Mouse (Mus musculus) heart, postnatal 0 days (tissue): ENCODE measurements around the gene Lrrc9. TPM values are rescaled to one million over a fixed set of nuclear protein-coding genes. Genes with fewer than 3 reads are reported as not detected.

Source experiments
- ATAC-seq: fragments of 200-750 bp; cut with Nextera tagmentation; 2 replicates; pipeline ENCODE4 v1.8.0; 2017; ENCODE audit warnings: low read depth, moderate number of reproducible peaks, moderate library complexity; ENCODE audit not compliant: insufficient read depth
- DNase-seq: peaks from one replicate; pipeline ENCODE4 v3.0.0-alpha.2; 2016; ENCODE audit warnings: low spot score
- H3K27ac ChIP-seq: fragments of 300-500 bp; sonication (generic); 2 replicates; pipeline ENCODE4 v1.5.1; 2014; ENCODE audit warnings: low read depth, mild to moderate bottlenecking
- H3K27me3 ChIP-seq: fragments of 300-500 bp; sonication (generic); 2 replicates; pipeline ENCODE4 v1.6.1; 2014; ENCODE audit warnings: low read length, mixed read lengths; ENCODE audit not compliant: control insufficient read depth, insufficient read depth
- H3K36me3 ChIP-seq: fragments of 300-500 bp; sonication (generic); replicated peaks from 2 replicates; pipeline ENCODE4 v1.6.1; 2014; ENCODE audit warnings: low read length, mixed read lengths; ENCODE audit not compliant: control insufficient read depth, insufficient read depth
- H3K4me1 ChIP-seq: fragments of 300-500 bp; sonication (generic); 2 replicates; pipeline ENCODE4 v1.6.1; 2014; ENCODE audit warnings: antibody characterized with exemption; ENCODE audit not compliant: control insufficient read depth, insufficient read depth
- H3K4me2 ChIP-seq: fragments of 300-500 bp; sonication (generic); 2 replicates; pipeline ENCODE4 v1.6.1; 2014; ENCODE audit warnings: low read depth, mild to moderate bottlenecking, low read length, moderate library complexity
- H3K4me3 ChIP-seq: fragments of 300-500 bp; sonication (generic); 2 replicates; pipeline ENCODE4 v1.5.1; 2014; ENCODE audit warnings: low read depth, low read length
- H3K9ac ChIP-seq: fragments of 300-500 bp; sonication (generic); replicated peaks from 2 replicates; pipeline ENCODE4 v1.6.1; 2014; ENCODE audit warnings: low read depth, low read length, mixed read lengths
- H3K9me3 ChIP-seq: fragments of 300-500 bp; sonication (generic); replicated peaks from 2 replicates; pipeline ENCODE4 v1.6.1; 2016; ENCODE audit warnings: low read length; ENCODE audit not compliant: control insufficient read depth
- CTCF ChIP-seq: IDR thresholded peaks from 2 replicates; pipeline ENCODE4 v1.5.1; 2016; ENCODE audit warnings: antibody characterized with exemption, control low read depth, low read depth
- EP300 ChIP-seq: IDR thresholded peaks from 2 replicates; pipeline ENCODE4 v1.6.1; 2016; ENCODE audit warnings: antibody characterized with exemption, low read depth
- WGBS: fragments of 180-500 bp; shearing (Covaris S2); extraction: QIAGEN DNeasy Blood & Tissue Kit; methylation state at CpG from one replicate; pipeline ENCODE4 v1.1.7; 2014; 5-methylcytosine and 5-hydroxymethylcytosine counted together
- polyA plus RNA-seq: library from polyadenylated mRNA; unstranded; fragments of >200 nt; fragmentation: Nextera tagmentation; extraction: Ambion mirVana; gene quantifications from 2 replicates; pipeline ENCODE4 v1.2.1, GENCODE M21; 2015
- total RNA-seq: library from RNA; depleted of rRNA; stranded (reverse); fragments of >200 nt; gene quantifications from 2 replicates; pipeline ENCODE4 v1.2.3, GENCODE M21; 2014; ENCODE audit warnings: low replicate concordance

The Lrrc9 gene
- total and polyA plus RNA-seq, 2 experiments from 2014 or later = 0.31 to 0.76 TPM

GRCm38 (mm10) chr12:72476773-72477450, 35.2 kb downstream of the Lrrc9 start:
- Histone ChIP-seq H3K4me2 (no peak overlapping the region), H3K27ac (peak overlapping the region; percentile 5; the same call in 1 of the 2 replicates), H3K4me3 (no peak overlapping the region), H3K36me3 (no peaks in the 10 kb centered on the region), H3K9ac (no peak overlapping the region), H3K9me3 (no peaks in the 10 kb centered on the region), H3K4me1 (0 out of 2 replicates have a peak, but pooled peaks cover 5% of the 10 kb centered on the region), H3K27me3 (no peaks in the 10 kb centered on the region)
- no peak for TF ChIP-seq EP300
- no peak for TF ChIP-seq CTCF
- ATAC-seq (peak; percentile 55), DNase-seq (peak; percentile 20)
- 36% methylated on average over 2 of the region's 2 CpGs for WGBS

DNA sequence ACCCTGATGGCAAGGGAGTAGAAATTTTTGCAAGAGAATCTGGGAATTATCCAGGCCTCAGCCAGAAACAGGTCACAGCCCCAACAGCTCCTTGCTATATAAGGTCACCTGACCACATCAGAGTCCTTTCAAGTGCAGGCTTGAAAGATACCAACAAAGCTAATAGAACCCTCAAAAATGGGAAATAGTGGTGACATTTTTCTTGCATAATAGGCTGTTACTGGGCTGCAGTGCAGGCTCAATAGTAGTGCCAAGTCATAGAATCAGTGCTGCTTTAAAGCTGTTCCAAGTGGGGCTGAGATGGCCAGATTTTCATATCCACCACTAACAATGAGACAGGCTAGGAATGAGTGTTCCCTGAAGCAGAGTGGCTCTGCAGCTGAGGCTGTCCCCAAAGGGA, 40.6 kb downstream of the Lrrc9 start:
- Histone ChIP-seq H3K9me3 (no peaks in the 10 kb centered on the region), H3K4me1 (0 out of 2 replicates have a peak, but pooled peaks cover 2% of the 10 kb centered on the region), H3K27ac (no peak overlapping the region), H3K4me2 (no peak overlapping the region), H3K36me3 (no peaks in the 10 kb centered on the region), H3K27me3 (no peaks in the 10 kb centered on the region), H3K9ac (no peak overlapping the region), H3K4me3 (no peak overlapping the region)
- ATAC-seq = no peak
- no peak for DNase-seq
- TF ChIP-seq EP300 (no peak), CTCF (no peak)

GRCm38 (mm10) chr12:72484872-72485271, 43.2 kb downstream of the Lrrc9 start:
- H3K27me3 ChIP-seq = no peaks in the 10 kb centered on the region
- no peaks in the 10 kb centered on the region for H3K4me1 ChIP-seq
- H3K36me3 ChIP-seq = no peaks in the 10 kb centered on the region
- H3K4me3 ChIP-seq = no peak overlapping the region
- H3K9me3 ChIP-seq = no peaks in the 10 kb centered on the region
- TF ChIP-seq CTCF (no peak), EP300 (no peak)
- H3K9ac ChIP-seq = no peak overlapping the region
- ATAC-seq (no peak), DNase-seq (no peak)
- no peak overlapping the region for H3K4me2 ChIP-seq
- no peak overlapping the region for H3K27ac ChIP-seq

DNA sequence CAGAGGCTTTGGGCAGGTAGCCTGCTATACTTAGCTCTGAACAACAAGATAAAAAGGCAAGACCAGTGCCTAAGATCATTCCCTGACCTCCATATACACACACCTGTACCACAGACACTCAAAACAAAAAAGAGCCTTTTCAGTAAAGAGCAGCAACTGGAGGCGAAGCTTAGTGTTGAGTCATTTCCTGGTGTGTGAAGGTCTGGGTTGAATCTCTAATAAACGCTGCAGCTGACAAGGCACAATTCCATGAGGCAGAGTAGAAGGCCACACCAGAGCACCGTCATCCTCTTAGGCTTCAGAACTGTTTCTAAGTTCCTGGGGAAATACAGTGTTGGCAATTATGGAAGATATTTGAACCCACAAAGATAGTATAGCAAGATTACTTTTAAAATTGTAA, 45.8 kb downstream of the Lrrc9 start:
- Histone ChIP-seq H3K4me2 (no peak overlapping the region), H3K4me1 (no peaks in the 10 kb centered on the region), H3K36me3 (no peaks in the 10 kb centered on the region), H3K27me3 (no peaks in the 10 kb centered on the region), H3K9me3 (no peaks in the 10 kb centered on the region), H3K4me3 (no peak overlapping the region), H3K9ac (no peak overlapping the region), H3K27ac (no peak overlapping the region)
- WGBS = 55% methylated on average over 3 of the region's 3 CpGs
- no peak for DNase-seq
- no peak for ATAC-seq
- no peak for TF ChIP-seq EP300
- no peak for TF ChIP-seq CTCF

DNA sequence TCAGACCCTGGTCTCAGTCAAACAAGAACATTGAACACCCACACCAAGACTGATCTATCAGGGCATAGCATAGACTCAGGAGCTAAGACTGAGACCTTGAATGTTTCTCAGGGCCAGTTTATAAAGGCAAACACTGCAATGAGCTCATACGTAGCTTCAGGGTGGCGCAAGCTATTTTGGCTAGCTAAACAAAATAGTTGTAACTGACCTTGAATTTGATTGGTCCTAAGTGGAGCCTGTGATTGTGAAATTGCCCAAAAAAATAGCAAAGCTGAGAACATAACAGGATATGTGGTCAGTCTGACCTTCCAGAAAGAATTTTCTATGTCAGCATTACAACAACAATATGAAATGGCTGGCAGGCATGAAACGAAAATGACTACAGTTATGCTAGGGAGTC, 48.3 kb downstream of the Lrrc9 start:
- Histone ChIP-seq H3K4me1 (no peaks in the 10 kb centered on the region), H3K9ac (no peak overlapping the region), H3K27ac (no peak overlapping the region), H3K9me3 (no peaks in the 10 kb centered on the region), H3K36me3 (no peaks in the 10 kb centered on the region), H3K27me3 (no peaks in the 10 kb centered on the region), H3K4me3 (no peak overlapping the region), H3K4me2 (no peak overlapping the region)
- peak; percentile 37 for DNase-seq
- no peak; the same call in 1 of the 2 replicates for ATAC-seq
- WGBS = 70% methylated on average over 3 of the region's 3 CpGs
- TF ChIP-seq CTCF (no peak), EP300 (no peak)
